Comparison of ENCODE assay signal across 8 mouse cellular contexts in genomic region chr10:93282526-93282964, GRCm38 (mm10). TPM values are rescaled to one million over a fixed set of nuclear protein-coding genes. Genes with fewer than 3 reads are reported as not detected.
DNase-seq lines count a peak whose midpoint lies in the region; ATAC-seq and TF ChIP-seq lines count a peak whose summit lies in the region.

No protein-coding gene starts in this region.

- no peak overlapping the region for H3K9ac ChIP-seq in heart, postnatal 0 days (replicated peaks; ENCODE audit: low read depth, low read length)
- H3K9ac ChIP-seq in intestine, embryonic 16.5 days (ENCODE audit: low read depth, low read length) = no peak overlapping the region

- H3K4me2 ChIP-seq in heart, postnatal 0 days (ENCODE audit: low read depth, low read length) = no peak overlapping the region
- H3K4me2 ChIP-seq in intestine, embryonic 16.5 days (ENCODE audit: low read depth, low read length) = no peak overlapping the region

- TF ChIP-seq EP300 in heart, postnatal 0 days (IDR thresholded peaks at IDR 0.05; ENCODE audit: low read depth) = no peak

- H3K4me1 ChIP-seq in heart, postnatal 0 days (ENCODE audit: control insufficient read depth, insufficient read depth) = peaks cover 38% of the 10 kb centered on the region
- H3K4me1 ChIP-seq in limb, embryonic 10.5 days = peaks cover 17% of the 10 kb centered on the region
- no peaks in the 10 kb centered on the region for H3K4me1 ChIP-seq in intestine, embryonic 16.5 days (ENCODE audit: control insufficient read depth, insufficient read depth, low read length)

- H3K9me3 ChIP-seq in heart, postnatal 0 days (replicated peaks; ENCODE audit: control insufficient read depth, low read length) = no peaks in the 10 kb centered on the region
- H3K9me3 ChIP-seq in limb, embryonic 10.5 days (replicated peaks) = no peaks in the 10 kb centered on the region
- no peaks in the 10 kb centered on the region for H3K9me3 ChIP-seq in intestine, embryonic 16.5 days (ENCODE audit: control insufficient read depth, low read length)

- no peak overlapping the region for H3K4me3 ChIP-seq in heart, postnatal 0 days (ENCODE audit: low read depth, low read length)
- H3K4me3 ChIP-seq in limb, embryonic 10.5 days = no peak overlapping the region
- no peak overlapping the region for H3K4me3 ChIP-seq in intestine, embryonic 16.5 days (ENCODE audit: low read length)

- no peaks in the 10 kb centered on the region for H3K27me3 ChIP-seq in heart, postnatal 0 days (ENCODE audit: control insufficient read depth, insufficient read depth, low read length)
- no peaks in the 10 kb centered on the region for H3K27me3 ChIP-seq in limb, embryonic 10.5 days (ENCODE audit: low read depth, poor library complexity, severe bottlenecking)
- H3K27me3 ChIP-seq in intestine, embryonic 16.5 days (replicated peaks; ENCODE audit: control insufficient read depth, insufficient read depth, low read length) = no peaks in the 10 kb centered on the region

- no peak for ATAC-seq in cerebellum, adult (ENCODE audit: insufficient number of reproducible peaks, low FRiP score, low TSS enrichment)
- peak; percentile 22; the same call in 1 of the 2 replicates for ATAC-seq in heart, postnatal 0 days (ENCODE audit: insufficient read depth, low read depth)
- no peak for ATAC-seq in intestine, embryonic 16.5 days

- no peak for TF ChIP-seq CTCF in heart, postnatal 0 days (IDR thresholded peaks at IDR 0.05; ENCODE audit: low read depth)

- peak overlapping the region; percentile 41 for H3K27ac ChIP-seq in heart, postnatal 0 days (ENCODE audit: low read depth)
- 0 out of 2 replicates have a peak overlapping the region, but pooled peaks have one; percentile 27 for H3K27ac ChIP-seq in limb, embryonic 10.5 days
- no peak overlapping the region for H3K27ac ChIP-seq in intestine, embryonic 16.5 days (ENCODE audit: low read length)

- DNase-seq in cerebellum, adult 11 months = peak; percentile 51
- peak; percentile 70 for DNase-seq in cerebellum, postnatal 10 days
- DNase-seq in heart, postnatal 0 days (ENCODE audit: low spot score) = no peak
- DNase-seq in limb, embryonic 10.5 days (ENCODE audit: low spot score) = no peak
- DNase-seq in urinary bladder, postnatal 36 days (ENCODE audit: low spot score in 2 of 2) = no peak
- no peak for DNase-seq in spleen, postnatal 14 days (ENCODE audit: low spot score in 2 of 2)

- H3K36me3 ChIP-seq in heart, postnatal 0 days (replicated peaks; ENCODE audit: control insufficient read depth, insufficient read depth, low read length) = peaks cover 27% of the 10 kb centered on the region; the same call in 1 of the 2 replicates
- peaks cover 100% of the 10 kb centered on the region for H3K36me3 ChIP-seq in limb, embryonic 10.5 days
- H3K36me3 ChIP-seq in intestine, embryonic 16.5 days (ENCODE audit: control insufficient read depth, insufficient read depth, low read length) = no peaks in the 10 kb centered on the region

- WGBS in heart, postnatal 0 days = 49% methylated on average over 12 of the region's 12 CpGs
- WGBS in limb, embryonic 10.5 days = 43% methylated on average over 12 of the region's 12 CpGs
- 55% methylated on average over 12 of the region's 12 CpGs for WGBS in intestine, embryonic 16.5 days

RNA-seq across cellular contexts. Expression of gene Elk3, which starts 28.4 kb away (rescaled TPM):
- 45.0 and 47.3 TPM in 2 replicates for total RNA-seq in heart, postnatal 0 days (2014; rRNA removed; ENCODE audit: low replicate concordance)
- 31.0 and 34.4 TPM in 2 replicates for polyA plus RNA-seq in heart, postnatal 0 days (2015; fragmentation: Nextera tagmentation; extraction: Ambion mirVana)
- polyA plus RNA-seq in limb, embryonic 10.5 days (2016; fragmentation: Nextera tagmentation; extraction: Ambion mirVana) = 34.0 and 36.0 TPM in 2 replicates
- polyA plus RNA-seq in intestine, embryonic 16.5 days (2015; fragmentation: Nextera tagmentation; extraction: Ambion mirVana) = 14.6 and 18.0 TPM in 2 replicates

Comparison
In these comparisons a context has a peak if more than half of its experiments do, and no peak if none do; other contexts are left out.
1. DNase-seq: peak in cerebellum, adult 11 months (single experiment) and cerebellum, postnatal 10 days (2 of 2); none in heart, postnatal 0 days (single experiment), limb, embryonic 10.5 days (single experiment), urinary bladder, postnatal 36 days (0 of 2) and spleen, postnatal 14 days (0 of 2).